Mouse (Mus musculus) adrenal gland, postnatal 10 days (tissue): Measurements from ENCODE around the gene Cpne2. TPM values are rescaled to one million over a fixed set of nuclear protein-coding genes. Genes with fewer than 3 reads are reported as not detected.

Experiments
- DNase-seq: peaks from one replicate; pipeline ENCODE4 v3.0.0; 2021; ENCODE audit warnings: mixed read lengths
- microRNA-seq: library from miRNA; unstranded; fragments of <30 nt; microRNA quantifications from one replicate; pipeline ENCODE4 v1.2.0, GENCODE M21; 2021
- total RNA-seq, 2 experiments: library from RNA; stranded (reverse); gene quantifications; 2 replicates each; pipeline ENCODE4 v1.2.3; 2021

Cpne2 gene
- total RNA-seq, 2 experiments from 2014 or later = 12.6 to 16.6 TPM

DNA sequence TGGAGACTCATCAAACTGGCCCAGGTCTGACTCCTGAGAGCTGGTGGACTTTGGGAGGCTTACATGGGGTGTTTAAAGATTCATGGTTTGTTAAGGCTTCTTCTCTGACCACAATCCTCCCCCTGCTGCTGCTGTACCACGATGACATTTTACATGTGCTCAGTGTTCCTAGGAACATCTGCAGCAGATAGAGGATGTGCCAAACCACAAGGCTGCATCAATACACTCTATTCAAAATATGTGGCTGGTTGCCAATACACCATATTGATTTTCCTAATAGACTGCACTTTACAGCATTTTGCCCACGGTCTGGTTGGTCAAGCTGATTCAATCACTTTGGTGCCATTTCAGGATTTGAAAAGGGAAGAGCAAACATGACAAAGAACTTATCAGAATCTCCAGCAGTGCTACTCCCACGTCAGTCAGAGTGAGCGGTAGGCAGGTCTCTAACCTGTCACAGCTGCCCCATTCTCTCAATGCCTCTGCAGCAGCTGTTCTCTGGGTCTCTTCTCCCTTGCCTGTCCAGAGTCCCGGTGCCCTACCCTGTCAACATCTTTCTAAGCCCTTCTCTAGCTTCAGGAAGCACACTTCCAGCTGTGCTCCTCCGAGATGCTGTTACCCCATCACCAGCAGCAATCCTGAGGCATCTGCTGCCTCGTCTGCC, 49.2 kb downstream of the Cpne2 start:
- no peak for DNase-seq

DNA sequence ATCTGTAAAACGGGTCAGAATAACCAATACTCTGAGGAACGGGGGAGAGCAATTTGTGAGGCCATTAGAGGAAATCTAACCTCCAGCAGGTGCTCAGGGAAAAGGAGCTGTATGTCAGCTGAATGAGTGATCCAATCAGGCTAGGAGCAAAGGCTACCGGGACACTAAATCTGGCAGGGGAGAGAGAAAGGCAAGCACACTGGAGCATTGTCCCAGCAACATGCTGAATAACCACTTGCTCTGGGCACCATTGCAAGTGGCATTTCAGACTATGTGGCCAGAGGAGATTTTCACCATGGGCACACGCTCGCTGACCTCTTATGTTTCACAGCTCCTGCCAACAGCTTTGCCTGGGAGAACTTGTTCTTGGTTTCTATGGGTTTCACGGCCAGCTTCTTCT, 49.8 kb downstream of the Cpne2 start:
- no peak for DNase-seq

DNA sequence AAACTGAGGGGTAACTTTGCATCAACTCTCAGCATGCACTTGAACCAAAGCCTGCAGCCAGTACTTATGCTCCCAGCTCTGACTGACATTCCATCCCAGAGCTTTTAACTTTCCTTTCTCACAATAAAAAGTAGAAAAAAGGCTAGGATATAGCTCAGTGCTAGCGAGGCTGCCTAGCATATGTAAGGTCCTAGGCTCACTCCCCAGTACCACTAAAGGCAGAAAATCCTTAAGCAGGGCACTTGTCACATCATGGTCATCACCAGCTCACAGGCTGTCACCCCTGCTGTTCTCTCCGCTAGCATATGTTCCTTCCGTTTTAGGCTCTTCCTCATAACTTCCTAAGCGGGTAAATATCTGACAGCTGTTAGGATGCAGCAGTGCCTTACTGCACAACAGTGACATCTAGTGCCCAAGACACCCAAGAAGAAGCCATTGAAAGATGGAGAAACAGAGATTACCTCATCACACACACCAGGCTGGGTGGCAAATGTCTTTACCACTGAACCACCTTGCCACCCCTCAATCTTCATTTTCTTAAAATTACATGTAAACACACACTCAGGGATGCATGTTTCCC, 51.5 kb downstream of the Cpne2 start:
- DNase-seq = peak; percentile 50

DNA sequence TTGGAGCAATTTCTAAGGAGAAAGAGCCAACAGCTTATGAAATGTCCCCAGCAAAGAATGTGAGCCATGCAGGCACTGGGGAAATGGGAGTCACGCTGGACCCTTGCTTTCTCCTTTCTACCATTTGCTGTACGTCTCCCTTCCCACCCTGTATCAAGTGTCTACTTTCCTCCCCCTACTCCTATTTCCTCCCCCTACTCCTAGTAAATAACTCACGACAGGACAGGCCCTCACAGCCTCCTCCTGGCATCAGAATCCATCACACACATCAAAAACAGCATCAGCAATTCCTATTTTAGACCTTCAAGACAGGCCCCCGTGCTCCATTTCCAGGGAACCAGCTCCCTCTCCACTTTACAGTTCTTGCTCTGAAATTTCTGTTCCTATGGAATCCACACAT, 58.9 kb downstream of the Cpne2 start:
- DNase-seq = no peak

DNA sequence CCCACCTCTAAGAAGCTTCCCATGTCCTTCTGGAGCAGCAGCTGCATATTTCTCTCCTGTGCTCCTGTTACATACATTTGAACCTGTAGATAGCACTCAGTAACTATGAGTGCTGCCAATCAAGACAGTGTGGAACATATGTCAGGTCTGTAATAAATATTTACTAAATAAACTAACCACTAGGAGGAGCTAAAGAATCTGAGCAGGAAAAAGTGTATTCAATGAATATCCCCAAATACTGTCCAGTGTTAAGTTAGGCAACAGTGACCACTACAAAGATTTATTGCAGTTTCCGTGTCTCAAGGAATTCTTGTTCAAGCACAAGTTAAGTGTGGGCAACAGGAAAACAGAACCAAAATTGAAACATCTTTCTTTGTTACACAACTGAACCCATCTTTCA, 61.4 kb downstream of the Cpne2 start:
- no peak for DNase-seq

DNA sequence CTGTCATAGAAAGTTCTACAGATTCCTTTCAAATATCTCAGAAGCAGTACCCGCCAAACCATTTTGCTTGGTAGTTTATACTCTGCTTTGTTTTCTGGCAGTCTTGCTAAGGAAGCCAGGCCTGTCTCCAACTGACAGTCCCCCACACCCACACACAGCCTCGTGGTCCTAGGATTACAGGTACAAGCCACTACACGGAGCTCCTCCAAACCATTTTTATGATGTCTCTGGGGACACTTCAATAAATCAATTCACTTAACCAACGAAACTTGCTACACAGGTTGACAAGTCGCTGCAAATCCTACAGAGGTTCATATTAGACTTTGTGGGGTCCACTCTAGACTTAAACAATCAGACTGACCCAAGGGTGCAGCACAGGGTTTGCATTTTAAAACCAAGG, 67.7 kb downstream of the Cpne2 start:
- DNase-seq = no peak

DNA sequence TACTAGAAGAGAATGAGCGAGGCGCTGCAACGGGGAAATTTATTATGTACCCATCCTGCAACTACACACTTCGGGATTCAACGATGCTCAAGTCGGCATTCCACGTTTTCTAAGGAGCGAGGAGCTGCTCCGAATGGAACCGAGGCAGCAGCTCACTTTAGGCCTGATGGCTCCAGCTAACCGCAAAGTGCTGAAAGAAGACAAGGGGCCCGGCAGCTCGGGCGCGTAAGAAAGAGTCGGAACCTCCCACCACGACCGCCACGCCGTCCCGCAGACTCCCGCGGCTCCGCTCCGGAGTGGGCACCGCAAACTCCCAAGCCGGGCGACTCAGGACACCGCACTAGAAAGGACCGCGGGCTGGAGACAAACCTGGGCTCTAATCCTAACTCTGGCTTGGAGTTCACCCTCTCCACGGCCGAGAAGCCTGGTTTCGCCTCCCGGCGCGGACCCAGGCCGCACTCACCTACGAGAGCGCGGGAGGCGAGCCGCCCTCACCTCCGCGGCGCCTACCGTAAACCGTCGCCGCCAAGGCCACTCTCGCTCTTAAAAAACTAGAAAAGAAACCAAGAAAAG, 68.3 kb downstream of the Cpne2 start:
- DNase-seq = peak; percentile 41

DNA sequence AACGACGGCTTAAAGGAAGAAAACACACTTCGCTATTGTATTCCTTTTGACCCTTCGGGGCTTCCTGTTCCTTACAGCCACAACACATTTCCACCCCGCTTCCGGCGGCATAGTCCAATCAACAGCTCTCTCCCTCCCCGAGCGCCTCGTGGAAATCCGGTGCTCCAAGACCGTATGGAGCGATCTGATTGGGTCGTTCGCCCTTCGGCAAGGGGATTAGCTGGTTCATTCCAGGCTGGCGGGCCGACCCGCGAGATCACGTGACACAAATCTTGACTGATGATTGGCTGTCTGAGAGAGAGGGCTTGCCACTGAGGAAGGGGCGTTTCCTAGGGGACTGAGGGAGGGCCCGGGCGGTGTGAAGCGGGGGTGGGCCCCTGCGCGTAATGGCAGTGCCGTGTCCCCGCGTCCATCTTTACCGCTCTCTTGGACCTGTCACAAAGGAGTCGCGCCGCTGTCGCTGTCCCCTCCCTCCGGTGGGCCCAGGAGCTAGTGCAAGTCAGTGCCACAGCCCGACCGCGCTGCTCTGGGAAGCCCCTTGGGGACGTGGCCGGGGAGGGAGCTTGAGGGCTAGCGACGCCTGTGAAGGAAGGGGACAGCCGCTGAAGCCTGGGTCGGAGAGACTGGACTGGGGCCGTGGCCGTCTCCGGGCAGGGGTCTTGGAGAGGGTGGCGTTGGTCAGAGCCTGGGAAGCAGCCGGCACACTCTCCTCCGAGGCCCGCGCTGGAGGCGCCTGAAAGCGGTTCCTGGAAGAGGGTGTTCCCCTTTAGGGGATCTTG, 69.0 kb downstream of the Cpne2 start, which contains the start of the genes Rspry1 and Fam192a:
Gene Rspry1 (plus strand): TSS at position 331 of the 779 bp plus-strand sequence.
Gene Fam192a (minus strand): TSS at position 391 of the 779 bp plus-strand sequence.
- DNase-seq = peak; percentile 100

DNA sequence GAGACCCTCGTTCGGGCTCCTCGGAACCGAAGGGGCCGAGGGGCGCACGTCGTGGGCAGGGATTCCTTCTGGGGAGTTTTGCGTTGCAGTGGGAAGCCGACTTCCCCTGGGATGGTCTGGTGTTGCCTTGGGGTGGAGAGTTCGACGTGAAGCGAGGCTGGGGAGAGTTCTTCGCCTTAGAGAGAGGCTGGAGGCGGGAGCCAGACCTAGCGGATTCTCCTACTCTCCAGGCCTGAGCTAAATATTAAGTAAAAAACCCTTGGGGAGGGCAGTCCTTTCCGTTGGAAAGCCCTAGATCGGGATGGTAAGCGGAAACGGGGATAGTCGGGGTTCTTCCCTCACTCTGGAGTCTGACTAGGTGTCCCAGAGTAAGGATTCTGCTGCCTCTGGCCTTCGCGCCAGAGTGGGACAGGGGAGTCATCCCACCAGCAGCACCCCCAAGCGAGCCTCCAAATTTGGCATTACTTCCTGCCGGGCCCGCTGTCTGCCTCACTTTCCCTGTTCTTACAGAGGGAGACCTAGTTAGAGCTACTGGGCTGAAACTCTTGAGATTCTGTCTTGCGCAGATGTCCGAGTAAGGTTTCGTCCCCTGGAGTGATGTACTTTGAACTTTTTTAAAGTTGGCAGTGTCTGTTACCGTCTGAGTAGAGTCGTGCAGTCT, 69.8 kb downstream of the Cpne2 start:
- peak; percentile 47 for DNase-seq

DNA sequence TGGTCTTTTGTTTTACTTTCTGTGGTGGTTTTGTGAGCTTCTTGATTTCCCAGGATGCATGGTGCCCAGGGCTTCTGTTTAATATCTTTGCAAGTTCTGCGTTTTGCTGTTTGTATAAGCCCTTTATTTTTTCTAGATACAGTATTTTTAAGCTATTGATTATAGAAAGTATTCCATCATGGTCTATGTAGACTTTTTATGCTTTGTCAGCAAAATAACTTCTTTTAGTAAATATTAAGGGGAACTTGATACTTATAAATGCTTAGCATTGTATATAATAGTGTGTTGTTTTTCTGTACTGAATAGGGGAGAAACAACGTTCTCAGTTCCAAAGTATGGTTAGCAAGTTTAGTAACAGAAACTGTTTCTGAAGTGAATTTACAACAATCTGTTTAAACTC, 71.2 kb downstream of the Cpne2 start:
- DNase-seq = no peak

DNA sequence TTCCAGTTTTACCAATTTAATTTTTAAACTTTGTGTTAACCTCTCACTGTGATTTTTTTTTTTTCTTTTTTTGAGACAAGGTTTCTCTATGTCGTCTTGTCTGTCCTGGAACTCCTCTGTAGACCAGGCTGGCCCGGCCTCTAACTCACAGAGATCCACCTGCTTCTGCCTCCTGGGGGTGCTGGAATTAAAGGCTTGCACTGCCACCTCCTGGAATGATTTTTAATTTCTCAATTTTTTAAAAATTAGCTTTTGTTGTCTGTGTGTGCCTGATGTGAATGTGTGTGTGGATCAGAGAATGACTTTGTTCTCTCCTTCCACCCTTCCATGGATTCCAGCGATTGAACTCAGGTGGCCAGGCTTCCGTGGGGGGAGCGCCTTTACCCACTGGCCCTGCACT, 74.3 kb downstream of the Cpne2 start:
- no peak for DNase-seq

Small RNA genes lying within 50 kb of the gene (microRNA-seq; reads per million reads assigned to microRNA genes)
- not detected for gene Mir7072

Other genes with a start within 250 kb of the Cpne2 start
- under 1 TPM; 0.12 to 0.24 TPM for gene Slc12a3, start 203.8 kb upstream of the Cpne2 start, total RNA-seq
- 100 to 1,000 TPM in 1 of 2 experiments, 10 to 100 TPM in 1; 93.9 to 145 TPM for gene Herpud1, start 146.6 kb upstream of the Cpne2 start, total RNA-seq
- 1 to 10 TPM; 2.8 TPM for gene Nlrc5, start 98.6 kb upstream of the Cpne2 start, total RNA-seq
- 10 to 100 TPM; 20.2 to 23.8 TPM for gene Rspry1, start 68.9 kb downstream of the Cpne2 start, total RNA-seq
- 10 to 100 TPM; 32.2 to 40.6 TPM for gene Fam192a, start 69.0 kb downstream of the Cpne2 start, total RNA-seq
- 10 to 100 TPM; 60.1 to 66.1 TPM for gene Arl2bp, start 133.6 kb downstream of the Cpne2 start, total RNA-seq
- 1 to 10 TPM; 2.0 to 3.9 TPM for gene Pllp, start 163.3 kb downstream of the Cpne2 start, total RNA-seq
- 1 to 10 TPM in 1 of 2 experiments, under 1 TPM in 1; 0.60 to 1.0 TPM for gene Ccl22, start 212.6 kb downstream of the Cpne2 start, total RNA-seq
- 10 to 100 TPM; 10.4 to 13.3 TPM for gene Cx3cl1, start 239.0 kb downstream of the Cpne2 start, total RNA-seq